Mouse (Mus musculus): ENCODE data around the gene Sirpb1c. TPM values are rescaled to one million over a fixed set of nuclear protein-coding genes. Genes with fewer than 3 reads are reported as not detected.

The Sirpb1c gene
- polyA plus RNA-seq (2015; fragmentation: Illumina TruSeq; extraction: RNeasy Lipid Tissue Mini Kit (QIAGEN cat#74804); ENCODE audit: insufficient read depth, low read depth, low replicate concordance): not detected

DNA sequence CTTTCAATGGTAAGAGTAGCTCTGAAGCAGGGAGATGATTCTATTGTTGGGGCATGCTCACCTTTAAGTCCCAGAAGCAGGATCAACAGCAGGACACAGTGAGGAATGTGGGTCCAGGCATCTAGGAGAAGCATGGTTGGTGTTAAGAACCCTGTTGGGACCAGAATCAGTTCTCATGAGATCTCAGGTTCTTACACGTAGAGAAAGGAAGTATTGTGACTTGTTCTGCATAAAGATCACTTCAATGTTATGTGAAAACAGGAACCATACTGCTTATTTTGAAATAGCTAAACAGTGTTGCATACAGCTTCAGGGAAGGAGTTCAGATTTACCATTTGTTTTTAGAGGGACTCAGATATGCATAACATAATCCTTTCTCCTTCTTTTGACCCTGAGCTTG is at the start of gene Sirpb1c:
Gene Sirpb1c, minus strand, starts transcription at position 249 of the 400 bp plus-strand sequence.

Other genes starting within 250 kb of the Sirpb1c start
- gene Gm5150, start 157.9 kb upstream of the Sirpb1c start, polyA plus RNA-seq (2015; fragmentation: Illumina TruSeq; extraction: RNeasy Lipid Tissue Mini Kit (QIAGEN cat#74804); ENCODE audit: insufficient read depth, low read depth, low replicate concordance): not detected

All from pancreas, adult 10 weeks (tissue).